Mouse (Mus musculus): ENCODE data around the gene Tnxb. TPM values are rescaled to one million over a fixed set of nuclear protein-coding genes. Genes with fewer than 3 reads are reported as not detected.
A peak's percentile ranks its signal among the peaks of the same experiment; 100 is the strongest.

Gene Tnxb
- 1.8 and 3.1 TPM in 2 replicates for polyA plus RNA-seq (2014; fragmentation: Nextera tagmentation; extraction: Ambion mirVana)

DNA sequence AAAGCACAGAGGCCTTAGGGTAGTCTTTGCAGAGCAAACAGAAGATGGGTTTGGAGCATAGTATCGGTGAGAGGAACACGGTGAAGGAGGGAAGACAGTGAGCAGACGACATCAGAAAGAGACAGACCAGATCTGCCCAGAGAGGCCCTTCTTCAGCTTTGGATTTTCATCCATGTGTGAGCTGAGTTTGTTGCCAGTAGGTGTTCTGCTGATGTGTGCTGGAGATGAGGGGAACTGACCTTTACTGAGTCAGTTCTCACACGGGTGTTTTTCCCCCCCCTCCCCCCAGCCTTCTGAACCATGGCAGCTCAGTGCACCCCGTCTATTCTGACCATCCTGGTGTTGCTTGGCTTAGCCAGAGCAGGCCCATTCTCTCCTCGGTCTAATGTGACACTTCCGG lies at the start of gene Tnxb:
Gene Tnxb (plus strand): TSS at position 301 of the 400 bp plus-strand sequence.
- no peak for ATAC-seq (ENCODE audit: low read depth)
- no peaks in the 10 kb centered on the region for H3K9me3 ChIP-seq (ENCODE audit: control insufficient read depth, low read length)
- no peaks in the 10 kb centered on the region for H3K36me3 ChIP-seq (ENCODE audit: control insufficient read depth, insufficient read depth, low read length)
- peak within 1 kb of the TSS; percentile 38 for H3K4me3 ChIP-seq (ENCODE audit: low read depth, low read length)
- 0 out of 2 replicates have a peak, but pooled peaks cover 4% of the 10 kb centered on the region for H3K4me1 ChIP-seq (ENCODE audit: control insufficient read depth, insufficient read depth, low read length)
- peak within 1 kb of the TSS; percentile 52; the same call in 1 of the 2 replicates for H3K9ac ChIP-seq (ENCODE audit: low read depth, low read length)
- H3K27me3 ChIP-seq (replicated peaks; ENCODE audit: control insufficient read depth, insufficient read depth, low read length), result peaks cover 55% of the 10 kb centered on the region
- 41% methylated on average over 7 of the region's 7 CpGs for WGBS
- DNase-seq (ENCODE audit: low spot score), result no peak
- H3K27ac ChIP-seq (replicated peaks; ENCODE audit: low read depth, low read length), result no peak within 1 kb of the TSS
- peak within 1 kb of the TSS; percentile 61 for H3K4me2 ChIP-seq (ENCODE audit: low read depth, low read length)

GRCm38 (mm10) chr17:34621006-34621405 lies 49.3 kb upstream of the Tnxb start:
- Histone ChIP-seq H3K27ac (replicated peaks; ENCODE audit: low read depth, low read length) (no peak overlapping the region), H3K9me3 (ENCODE audit: control insufficient read depth, low read length) (no peaks in the 10 kb centered on the region), H3K4me3 (ENCODE audit: low read depth, low read length) (no peak overlapping the region), H3K4me2 (ENCODE audit: low read depth, low read length) (no peak overlapping the region), H3K36me3 (ENCODE audit: control insufficient read depth, insufficient read depth, low read length) (peaks cover 71% of the 10 kb centered on the region), H3K27me3 (replicated peaks; ENCODE audit: control insufficient read depth, insufficient read depth, low read length) (no peaks in the 10 kb centered on the region), H3K9ac (ENCODE audit: low read depth, low read length) (no peak overlapping the region), H3K4me1 (ENCODE audit: control insufficient read depth, insufficient read depth, low read length) (peaks cover 1% of the 10 kb centered on the region; the same call in 1 of the 2 replicates)
- WGBS, result 88% methylated on average over 8 of the region's 8 CpGs
- DNase-seq (ENCODE audit: low spot score) (no peak), ATAC-seq (ENCODE audit: low read depth) (no peak)

DNA sequence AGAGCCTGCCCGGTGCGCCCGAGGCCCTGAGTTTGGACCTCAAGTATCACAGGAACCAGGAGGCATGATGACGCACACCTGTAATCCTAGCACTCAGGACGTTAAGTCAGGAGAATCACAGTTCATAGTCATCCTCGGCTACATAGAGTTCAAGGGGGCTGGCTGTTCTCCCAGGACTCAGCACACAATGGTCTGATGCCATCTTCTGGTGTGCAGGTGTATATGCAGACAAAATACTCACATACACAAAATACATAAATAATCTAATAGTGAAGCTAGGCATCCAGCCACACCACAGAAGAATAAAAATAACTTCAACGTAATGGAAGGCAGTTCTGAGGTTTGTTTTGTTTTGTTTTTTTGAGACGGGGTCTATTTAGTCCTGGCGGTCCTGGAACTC lies 47.2 kb upstream of the Tnxb start:
- 87% methylated on average over 9 of the region's 9 CpGs for whole genome bisulfite sequencing
- Histone ChIP-seq H3K36me3 (ENCODE audit: control insufficient read depth, insufficient read depth, low read length) (peaks cover 55% of the 10 kb centered on the region), H3K27me3 (replicated peaks; ENCODE audit: control insufficient read depth, insufficient read depth, low read length) (no peaks in the 10 kb centered on the region), H3K4me2 (ENCODE audit: low read depth, low read length) (no peak overlapping the region), H3K4me1 (ENCODE audit: control insufficient read depth, insufficient read depth, low read length) (peaks cover 9% of the 10 kb centered on the region), H3K9ac (ENCODE audit: low read depth, low read length) (no peak overlapping the region), H3K4me3 (ENCODE audit: low read depth, low read length) (no peak overlapping the region), H3K27ac (replicated peaks; ENCODE audit: low read depth, low read length) (no peak overlapping the region), H3K9me3 (ENCODE audit: control insufficient read depth, low read length) (no peaks in the 10 kb centered on the region)
- ATAC-seq (ENCODE audit: low read depth) (no peak), DNase-seq (ENCODE audit: low spot score) (no peak)

GRCm38 (mm10) chr17:34624981-34625380 lies 45.4 kb upstream of the Tnxb start:
- DNase-seq (ENCODE audit: low spot score) (no peak), ATAC-seq (ENCODE audit: low read depth) (no peak)
- H3K9me3 ChIP-seq (ENCODE audit: control insufficient read depth, low read length), result no peaks in the 10 kb centered on the region
- WGBS, result 97% methylated on average over 3 of the region's 3 CpGs
- H3K4me3 ChIP-seq (ENCODE audit: low read depth, low read length), result no peak overlapping the region
- H3K9ac ChIP-seq (ENCODE audit: low read depth, low read length), result no peak overlapping the region
- H3K27me3 ChIP-seq (replicated peaks; ENCODE audit: control insufficient read depth, insufficient read depth, low read length), result peaks cover 5% of the 10 kb centered on the region
- no peak overlapping the region for H3K27ac ChIP-seq (replicated peaks; ENCODE audit: low read depth, low read length)
- H3K36me3 ChIP-seq (ENCODE audit: control insufficient read depth, insufficient read depth, low read length), result peaks cover 51% of the 10 kb centered on the region
- H3K4me1 ChIP-seq (ENCODE audit: control insufficient read depth, insufficient read depth, low read length), result peaks cover 26% of the 10 kb centered on the region
- no peak overlapping the region for H3K4me2 ChIP-seq (ENCODE audit: low read depth, low read length)

DNA sequence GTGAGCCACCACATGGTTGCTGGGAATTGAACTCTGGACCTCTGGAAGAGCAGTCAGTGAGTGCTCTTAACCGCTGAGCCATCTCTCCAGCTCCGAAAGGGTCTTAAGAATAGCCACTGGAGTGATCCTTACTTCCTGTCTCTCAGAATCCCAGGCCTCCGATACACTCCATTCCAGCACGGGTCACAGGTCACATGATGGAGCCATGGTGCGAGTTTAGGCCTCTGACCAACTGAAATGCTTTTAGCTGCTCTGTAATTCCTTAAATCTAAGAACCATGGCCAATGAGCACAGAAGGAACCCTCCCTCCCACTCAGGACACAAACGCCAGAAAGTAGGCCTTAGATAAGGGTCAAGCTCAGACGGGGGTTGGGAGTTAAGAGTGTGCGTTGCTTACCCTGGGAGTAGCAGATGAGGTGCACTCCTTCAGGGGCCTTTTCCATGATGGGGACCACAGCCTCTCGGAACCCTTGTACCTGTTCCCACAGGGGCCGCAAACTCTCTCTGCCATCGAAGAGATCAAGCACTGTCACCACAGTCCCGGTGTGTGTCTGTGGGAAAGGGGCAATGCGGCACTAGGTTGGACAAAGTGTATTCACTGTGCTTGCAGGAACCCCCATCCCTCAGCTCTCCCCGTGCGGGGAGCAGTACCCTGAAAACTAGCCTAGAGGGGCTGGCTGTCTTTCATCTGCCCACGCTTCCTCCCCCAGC lies 44.1 kb upstream of the Tnxb start:
- Histone ChIP-seq H3K9ac (ENCODE audit: low read depth, low read length) (peak overlapping the region; percentile 80), H3K9me3 (ENCODE audit: control insufficient read depth, low read length) (no peaks in the 10 kb centered on the region), H3K4me1 (ENCODE audit: control insufficient read depth, insufficient read depth, low read length) (peaks cover 35% of the 10 kb centered on the region), H3K27ac (replicated peaks; ENCODE audit: low read depth, low read length) (peak overlapping the region; percentile 24; the same call in 1 of the 2 replicates), H3K36me3 (ENCODE audit: control insufficient read depth, insufficient read depth, low read length) (peaks cover 39% of the 10 kb centered on the region), H3K27me3 (replicated peaks; ENCODE audit: control insufficient read depth, insufficient read depth, low read length) (peaks cover 18% of the 10 kb centered on the region), H3K4me2 (ENCODE audit: low read depth, low read length) (peak overlapping the region; percentile 80), H3K4me3 (ENCODE audit: low read depth, low read length) (peak overlapping the region; percentile 60)
- 50% methylated on average over 16 of the region's 16 CpGs for whole genome bisulfite sequencing
- no peak for ATAC-seq (ENCODE audit: low read depth)
- DNase-seq (ENCODE audit: low spot score), result no peak

- H3K4me1 ChIP-seq (ENCODE audit: control insufficient read depth, insufficient read depth, low read length), result peaks cover 39% of the 10 kb centered on the region
Measured at GRCm38 (mm10) chr17:34626773-34627092, 43.6 kb upstream of the Tnxb start.

GRCm38 (mm10) chr17:34627093-34627942 lies 43.0 kb upstream of the Tnxb start:
- Histone ChIP-seq H3K4me3 (ENCODE audit: low read depth, low read length) (peak overlapping the region; percentile 60), H3K36me3 (ENCODE audit: control insufficient read depth, insufficient read depth, low read length) (peaks cover 28% of the 10 kb centered on the region; the same call in 1 of the 2 replicates), H3K27me3 (replicated peaks; ENCODE audit: control insufficient read depth, insufficient read depth, low read length) (peaks cover 28% of the 10 kb centered on the region), H3K4me1 (ENCODE audit: control insufficient read depth, insufficient read depth, low read length) (peaks cover 40% of the 10 kb centered on the region), H3K4me2 (ENCODE audit: low read depth, low read length) (peak overlapping the region; percentile 80), H3K27ac (replicated peaks; ENCODE audit: low read depth, low read length) (peak overlapping the region; percentile 94), H3K9ac (ENCODE audit: low read depth, low read length) (peak overlapping the region; percentile 80), H3K9me3 (ENCODE audit: control insufficient read depth, low read length) (no peaks in the 10 kb centered on the region)
- WGBS, result under 1% methylated on average over 27 of the region's 45 CpGs
- peak; percentile 88 for ATAC-seq (ENCODE audit: low read depth)
- DNase-seq (ENCODE audit: low spot score), result peak; percentile 95

More at GRCm38 (mm10) chr17:34626773-34627092, 43.6 kb upstream of the Tnxb start:
- peaks cover 34% of the 10 kb centered on the region for H3K36me3 ChIP-seq (ENCODE audit: control insufficient read depth, insufficient read depth, low read length)
- DNase-seq (ENCODE audit: low spot score) (peak; percentile 81), ATAC-seq (ENCODE audit: low read depth) (peak; percentile 36)
- H3K9me3 ChIP-seq (ENCODE audit: control insufficient read depth, low read length), result no peaks in the 10 kb centered on the region
- H3K4me3 ChIP-seq (ENCODE audit: low read depth, low read length), result peak overlapping the region; percentile 60
- peak overlapping the region; percentile 94 for H3K27ac ChIP-seq (replicated peaks; ENCODE audit: low read depth, low read length)
- peaks cover 23% of the 10 kb centered on the region for H3K27me3 ChIP-seq (replicated peaks; ENCODE audit: control insufficient read depth, insufficient read depth, low read length)
- H3K9ac ChIP-seq (ENCODE audit: low read depth, low read length), result peak overlapping the region; percentile 80
- under 1% methylated on average over 18 of the region's 18 CpGs for whole genome bisulfite sequencing
- peak overlapping the region; percentile 80 for H3K4me2 ChIP-seq (ENCODE audit: low read depth, low read length)

DNA sequence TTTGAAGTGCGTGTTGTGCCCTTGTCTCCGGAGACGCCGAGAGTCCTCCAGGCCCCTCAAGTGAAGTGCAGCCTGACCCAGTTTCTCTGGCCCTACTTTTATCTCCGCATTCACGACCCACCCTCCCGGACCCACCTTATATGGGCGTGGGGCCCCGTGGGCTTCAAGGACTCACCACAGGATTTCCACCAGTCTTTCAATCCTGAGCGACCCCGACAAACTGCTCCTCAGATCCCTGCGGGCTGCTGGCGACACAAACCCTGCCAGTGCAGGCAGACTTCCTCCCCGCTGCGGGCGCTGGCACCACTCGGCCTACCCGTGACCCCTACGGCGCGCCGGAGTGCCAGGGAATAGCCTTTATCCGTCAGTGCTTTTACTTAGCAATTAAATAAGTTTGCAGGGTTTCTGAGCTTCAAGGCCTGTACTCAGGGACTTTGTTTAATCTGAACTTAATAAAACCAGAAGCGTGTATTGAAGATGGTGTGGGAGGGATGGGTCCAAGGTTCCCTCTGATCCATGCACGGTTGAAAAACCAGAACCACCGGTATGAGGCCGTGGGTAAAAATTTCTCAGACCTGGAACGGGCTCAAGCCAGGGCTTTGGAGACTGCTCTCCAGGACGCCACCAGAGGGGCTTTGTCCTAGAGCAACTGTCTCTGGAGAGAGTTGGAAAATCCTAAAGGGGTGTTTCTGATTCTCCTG lies 42.2 kb upstream of the Tnxb start, which contains the start of gene Ppt2:
Gene Ppt2 (minus strand): TSS at position 568 of the 701 bp plus-strand sequence.
- ATAC-seq (ENCODE audit: low read depth) (no peak), DNase-seq (ENCODE audit: low spot score) (peak; percentile 30)
- Histone ChIP-seq H3K36me3 (ENCODE audit: control insufficient read depth, insufficient read depth, low read length) (0 out of 2 replicates have a peak, but pooled peaks cover 20% of the 10 kb centered on the region), H3K27me3 (replicated peaks; ENCODE audit: control insufficient read depth, insufficient read depth, low read length) (peaks cover 33% of the 10 kb centered on the region), H3K4me3 (ENCODE audit: low read depth, low read length) (peak within 1 kb of the TSS; percentile 60), H3K9me3 (ENCODE audit: control insufficient read depth, low read length) (no peaks in the 10 kb centered on the region), H3K4me1 (ENCODE audit: control insufficient read depth, insufficient read depth, low read length) (peaks cover 40% of the 10 kb centered on the region), H3K4me2 (ENCODE audit: low read depth, low read length) (peak within 1 kb of the TSS; percentile 80), H3K9ac (ENCODE audit: low read depth, low read length) (peak within 1 kb of the TSS; percentile 80), H3K27ac (replicated peaks; ENCODE audit: low read depth, low read length) (peak within 1 kb of the TSS; percentile 94)
- WGBS, result 4% methylated on average over 29 of the region's 29 CpGs
